Mouse (Mus musculus) lung, postnatal 0 days (tissue): ENCODE results near the gene Pacsin1.

Source experiments
- CTCF ChIP-seq: IDR thresholded peaks from 2 replicates; pipeline ENCODE4 v1.5.1; 2016; ENCODE audit warnings: antibody characterized with exemption, mild to moderate bottlenecking
- EP300 ChIP-seq: IDR thresholded peaks from 2 replicates; pipeline ENCODE4 v1.6.1; 2016; ENCODE audit warnings: antibody characterized with exemption, mild to moderate bottlenecking, control low read depth

DNA sequence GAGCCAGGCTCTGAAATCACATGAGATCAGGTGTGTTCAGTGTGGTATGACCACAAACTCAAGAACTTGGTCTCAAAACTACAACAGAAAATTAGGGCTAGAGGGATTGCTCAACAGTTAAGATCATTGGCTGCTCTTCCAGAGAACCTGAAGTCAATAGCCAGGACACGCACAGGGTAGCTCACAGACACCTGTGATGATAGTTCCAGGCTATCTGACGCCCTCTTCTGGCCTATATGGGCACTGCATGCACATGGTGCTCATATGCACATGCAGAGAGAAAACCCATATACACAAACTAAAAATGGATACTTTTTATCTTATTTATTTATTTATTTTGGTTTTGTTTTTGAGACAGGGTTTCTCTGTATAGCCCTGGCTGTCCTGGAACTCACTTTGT, 10.7 kb upstream of the Pacsin1 start:
- peak; percentile 38 for TF ChIP-seq CTCF
- no peak for TF ChIP-seq EP300
